Mouse (Mus musculus) C2C12 (cell line): ENCODE data around the gene Dnase1l3. TPM values are rescaled to one million over a fixed set of nuclear protein-coding genes. Genes with fewer than 3 reads are reported as not detected.

Experiments
- H3K27me3 ChIP-seq: one replicate; pipeline ENCODE4 v1.6.1; 2011; ENCODE audit not compliant: control insufficient read depth, insufficient read depth, insufficient read length
- H3K36me3 ChIP-seq: one replicate; pipeline ENCODE4 v1.6.1; 2011; ENCODE audit not compliant: control insufficient read depth, insufficient read depth
- H3K4me3 ChIP-seq: one replicate; pipeline ENCODE4 v1.5.1; 2011; ENCODE audit warnings: mild to moderate bottlenecking, control low read depth; ENCODE audit not compliant: poor library complexity, insufficient read depth, severe bottlenecking
- H3K79me2 ChIP-seq: one replicate; pipeline ENCODE4 v1.6.1; 2011; ENCODE audit not compliant: control insufficient read depth, insufficient read depth
- H3K79me3 ChIP-seq: one replicate; pipeline ENCODE4 v1.6.1; 2011; ENCODE audit warnings: low read depth, control low read depth
- H3ac ChIP-seq: one replicate; pipeline ENCODE3; 2011; ENCODE audit warnings: low read depth; ENCODE audit not compliant: control insufficient read depth, insufficient read length
- CEBPB ChIP-seq: IDR thresholded peaks from one replicate; pipeline ENCODE4 v1.6.1; 2011; ENCODE audit warnings: low read depth, mild to moderate bottlenecking, control low read depth, moderate library complexity
- CTCF ChIP-seq: IDR thresholded peaks from one replicate; pipeline ENCODE4 v1.5.1; 2011; ENCODE audit not compliant: control insufficient read depth, insufficient read depth, insufficient read length
- FOSL1 ChIP-seq: IDR thresholded peaks from one replicate; pipeline ENCODE4 v1.8.0; 2011; ENCODE audit warnings: mild to moderate bottlenecking, low read length; ENCODE audit not compliant: poor library complexity, insufficient read depth, severe bottlenecking
- MAX ChIP-seq: IDR thresholded peaks from one replicate; pipeline ENCODE4 v1.6.1; 2011; ENCODE audit warnings: mild to moderate bottlenecking, control low read depth
- MYOD1 ChIP-seq: IDR thresholded peaks from one replicate; pipeline ENCODE4 v1.6.1; 2011; ENCODE audit warnings: low read depth; ENCODE audit not compliant: control insufficient read depth, insufficient read length
- MYOG ChIP-seq: IDR thresholded peaks from one replicate; pipeline ENCODE4 v1.6.1; 2011; ENCODE audit not compliant: control insufficient read depth, insufficient read length; ENCODE audit errors: extremely low read depth
- USF1 ChIP-seq: IDR thresholded peaks from one replicate; pipeline ENCODE4 v1.6.1; 2011; ENCODE audit warnings: low read depth, mild to moderate bottlenecking, control low read depth, moderate library complexity
- polyA plus RNA-seq: library from polyadenylated mRNA; unstranded; fragments of >200 nt; fragmentation: generic; extraction: Trizol; gene quantifications from one replicate; pipeline ENCODE4 v1.2.1, GENCODE M21; 2012; ENCODE audit warnings: missing spikeins

The Dnase1l3 gene
- polyA plus RNA-seq, 1 experiment, result not detected

GRCm38 (mm10) chr14:8000247-8000646, 5.9 kb upstream of the Dnase1l3 start:
- Histone ChIP-seq H3K4me3 (no peak overlapping the region), H3K36me3 (no peaks in the 10 kb centered on the region), H3ac (no peak overlapping the region), H3K79me2 (no peaks in the 10 kb centered on the region), H3K79me3 (no peaks in the 10 kb centered on the region), H3K27me3 (no peaks in the 10 kb centered on the region)
- no peak for TF ChIP-seq USF1

GRCm38 (mm10) chr14:7999435-7999834, 5.1 kb upstream of the Dnase1l3 start:
- Histone ChIP-seq H3K79me3 (no peaks in the 10 kb centered on the region), H3K79me2 (no peaks in the 10 kb centered on the region), H3K36me3 (no peaks in the 10 kb centered on the region), H3K4me3 (no peak overlapping the region), H3K27me3 (no peaks in the 10 kb centered on the region), H3ac (no peak overlapping the region)
- TF ChIP-seq FOSL1 (no peak), MYOD1 (no peak), USF1 (no peak), CTCF (no peak), MAX (no peak), CEBPB (no peak), MYOG (no peak)

- TF ChIP-seq MYOD1, result peak; percentile 85
- TF ChIP-seq FOSL1, result peak; percentile 71
- TF ChIP-seq CEBPB, result no peak
- no peak overlapping the region for H3ac ChIP-seq
- H3K36me3 ChIP-seq, result no peaks in the 10 kb centered on the region
- no peaks in the 10 kb centered on the region for H3K27me3 ChIP-seq
- H3K79me3 ChIP-seq, result no peaks in the 10 kb centered on the region
- H3K79me2 ChIP-seq, result no peaks in the 10 kb centered on the region
- no peak overlapping the region for H3K4me3 ChIP-seq
These were observed 4.7 kb upstream of the Dnase1l3 start for GRCm38 (mm10) chr14:7999030-7999429.

- H3ac ChIP-seq, result no peak overlapping the region
- no peaks in the 10 kb centered on the region for H3K79me3 ChIP-seq
- no peaks in the 10 kb centered on the region for H3K36me3 ChIP-seq
- no peaks in the 10 kb centered on the region for H3K27me3 ChIP-seq
- H3K79me2 ChIP-seq, result no peaks in the 10 kb centered on the region
- no peak overlapping the region for H3K4me3 ChIP-seq
- TF ChIP-seq CTCF (peak; percentile 76), CEBPB (no peak)
These were observed 2.9 kb upstream of the Dnase1l3 start for GRCm38 (mm10) chr14:7997255-7997696.

DNA sequence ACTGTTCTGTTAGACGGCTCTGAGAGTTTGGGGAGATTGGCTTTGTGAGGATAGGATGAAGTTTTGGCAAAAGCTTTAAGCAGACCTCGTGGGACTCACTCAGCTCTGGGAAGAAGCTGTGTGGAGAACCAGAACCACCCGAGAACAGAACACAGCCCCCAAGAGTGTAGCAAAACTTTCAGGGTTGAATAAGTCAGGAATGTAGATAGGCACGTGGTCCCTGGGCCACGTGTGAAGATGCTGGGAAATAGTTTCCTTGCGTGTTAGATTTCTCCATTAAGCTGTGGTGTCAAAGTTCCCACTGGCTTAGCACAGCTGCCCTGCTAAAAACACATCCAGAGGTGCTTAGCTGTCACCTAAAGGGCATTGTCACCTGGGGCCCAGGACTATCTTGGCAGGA, 2.2 kb downstream of the Dnase1l3 start:
- H3K79me2 ChIP-seq, result no peaks in the 10 kb centered on the region
- no peak overlapping the region for H3K4me3 ChIP-seq
- TF ChIP-seq CEBPB (no peak), MAX (no peak), USF1 (no peak), CTCF (no peak), FOSL1 (no peak), MYOD1 (no peak), MYOG (no peak)
- no peaks in the 10 kb centered on the region for H3K79me3 ChIP-seq
- no peak overlapping the region for H3ac ChIP-seq
- no peaks in the 10 kb centered on the region for H3K27me3 ChIP-seq
- H3K36me3 ChIP-seq, result no peaks in the 10 kb centered on the region

DNA sequence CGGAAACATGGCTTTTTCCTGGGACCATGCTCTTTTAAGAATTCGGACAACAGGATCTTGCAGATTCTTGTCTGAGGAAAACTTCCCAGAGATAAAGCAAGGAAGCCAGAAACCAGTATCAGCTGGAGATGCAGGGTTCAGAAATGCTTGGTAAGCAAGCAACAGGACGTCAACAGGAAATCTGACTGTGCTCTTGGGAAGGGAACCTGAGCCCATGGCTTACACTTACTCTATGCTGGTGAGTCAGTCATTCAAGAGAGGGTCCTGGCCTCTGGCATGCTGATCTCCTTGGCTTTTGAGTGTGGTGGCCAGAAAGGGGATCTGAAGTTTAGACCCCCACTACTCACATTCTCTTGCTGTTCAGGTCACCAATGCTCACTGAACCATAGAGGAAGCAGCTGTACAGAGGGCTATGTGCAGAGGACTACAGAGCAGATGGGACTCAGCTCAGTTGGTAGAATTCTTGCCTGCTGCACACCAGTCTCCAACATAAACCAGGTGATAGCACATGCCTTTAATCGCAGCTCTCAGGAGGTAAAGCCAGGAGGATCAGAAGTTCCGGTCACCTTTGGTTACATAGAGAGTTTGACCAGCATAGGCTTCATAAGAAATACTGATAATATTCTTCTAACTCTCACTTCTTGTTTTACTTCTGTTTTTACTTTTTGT, 3.1 kb downstream of the Dnase1l3 start:
- no peak for TF ChIP-seq MYOD1
- no peak for TF ChIP-seq MAX
- no peak for TF ChIP-seq FOSL1
- TF ChIP-seq CEBPB, result no peak
- no peak for TF ChIP-seq CTCF
- TF ChIP-seq MYOG, result no peak
- no peak for TF ChIP-seq USF1
- H3K27me3 ChIP-seq, result no peaks in the 10 kb centered on the region
- no peaks in the 10 kb centered on the region for H3K79me3 ChIP-seq
- H3K79me2 ChIP-seq, result no peaks in the 10 kb centered on the region
- H3K36me3 ChIP-seq, result no peaks in the 10 kb centered on the region
- no peak overlapping the region for H3K4me3 ChIP-seq
- H3ac ChIP-seq, result no peak overlapping the region
